Comparison of ENCODE assay signal across 7 mouse cellular contexts in the genomic region with DNA sequence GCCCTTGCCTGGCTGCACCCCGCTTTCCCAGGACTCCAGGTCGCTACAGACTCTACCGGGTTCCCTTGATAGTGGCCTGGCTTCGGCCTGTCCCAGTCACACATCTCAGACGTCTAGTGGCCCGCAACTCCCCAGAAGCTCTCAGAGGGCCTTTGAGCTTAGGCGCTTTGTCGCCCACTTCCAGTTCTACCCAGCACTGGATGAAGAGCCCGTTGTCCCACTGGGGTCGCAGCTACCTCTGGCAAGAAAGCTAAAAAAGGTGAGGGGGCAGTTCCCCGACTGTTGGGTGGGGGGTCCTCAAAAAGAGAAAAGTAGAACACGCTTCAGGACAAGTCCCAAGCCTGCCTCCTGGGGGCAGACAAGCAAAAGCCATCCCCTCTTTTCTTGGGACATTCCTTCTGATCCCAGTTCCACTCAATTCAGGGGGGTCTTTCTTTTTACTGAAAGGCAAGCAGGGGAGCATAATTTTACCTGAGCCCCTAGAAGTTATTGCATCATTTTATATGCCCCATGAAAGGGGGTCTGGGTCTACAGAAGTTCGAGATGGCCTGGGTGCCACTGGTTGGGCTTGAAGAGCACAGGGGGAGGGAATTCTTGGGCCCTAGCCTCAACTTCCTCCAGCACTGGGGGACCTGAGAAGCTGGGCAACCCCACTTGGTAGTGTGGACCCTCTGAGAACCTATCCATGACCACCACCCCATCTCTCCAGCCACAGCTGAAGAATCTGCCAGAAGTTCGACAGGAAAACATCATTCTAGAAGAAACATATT. TPM values are rescaled to one million over a fixed set of nuclear protein-coding genes. Genes with fewer than 3 reads are reported as not detected.
A peak's percentile ranks its signal among the peaks of the same experiment; 100 is the strongest.
DNase-seq lines count a peak whose midpoint lies in the region; ATAC-seq and TF ChIP-seq lines count a peak whose summit lies in the region.

No protein-coding gene starts in this region.

- H3K9ac ChIP-seq in CH12.LX (ENCODE audit: insufficient read depth, low read depth): peak overlapping the region; percentile 70
- H3K9ac ChIP-seq in heart, embryonic 14.5 days (ENCODE audit: low read length): peak overlapping the region; percentile 66
- H3K9ac ChIP-seq in limb, embryonic 13.5 days: peak overlapping the region; percentile 65
- H3K9ac ChIP-seq in stomach, postnatal 0 days (ENCODE audit: low read length): no peak overlapping the region

- peak overlapping the region; percentile 85 for H3K4me2 ChIP-seq in CH12.LX (ENCODE audit: insufficient read depth, low read depth, poor library complexity, severe bottlenecking)
- peak overlapping the region; percentile 96 for H3K4me2 ChIP-seq in heart, embryonic 14.5 days (ENCODE audit: low read length)
- peak overlapping the region; percentile 84 for H3K4me2 ChIP-seq in limb, embryonic 13.5 days (replicated peaks)
- H3K4me2 ChIP-seq in stomach, postnatal 0 days (replicated peaks; ENCODE audit: low read depth): peak overlapping the region; percentile 38

- H3K27me3 ChIP-seq in CH12.LX (replicated peaks): no peaks in the 10 kb centered on the region
- H3K27me3 ChIP-seq in heart, embryonic 14.5 days (ENCODE audit: control insufficient read depth, insufficient read depth, low read length): peaks cover 52% of the 10 kb centered on the region
- peaks cover 55% of the 10 kb centered on the region for H3K27me3 ChIP-seq in limb, embryonic 13.5 days
- H3K27me3 ChIP-seq in stomach, postnatal 0 days (ENCODE audit: control insufficient read depth, insufficient read depth, low read length): peaks cover 28% of the 10 kb centered on the region

- WGBS in heart, embryonic 14.5 days: 7% methylated on average over 14 of the region's 14 CpGs
- WGBS in limb, embryonic 13.5 days: 7% methylated on average over 14 of the region's 14 CpGs
- 13% methylated on average over 14 of the region's 14 CpGs for WGBS in stomach, postnatal 0 days

- peak; percentile 3; the same call in 1 of the 2 replicates for TF ChIP-seq POLR2A in CH12.LX (IDR thresholded peaks at IDR 0.05; ENCODE audit: low read depth, low read length)

- TF ChIP-seq EP300 in CH12.LX (IDR thresholded peaks at IDR 0.05; ENCODE audit: low read length): no peak; the same call in 1 of the 2 replicates
- no peak for TF ChIP-seq EP300 in stomach, postnatal 0 days (optimal IDR thresholded peaks at IDR 0.05)

- DNase-seq in CH12.LX (ENCODE audit: extremely low read depth): peak; percentile 55
- DNase-seq in R1 (ENCODE audit: low read depth, low spot score): peak; percentile 54
- no peak for DNase-seq in stomach, postnatal 0 days (ENCODE audit: low spot score)
- no peak for DNase-seq in frontal cortex, postnatal 14 days (ENCODE audit: low spot score in 2 of 2)
- DNase-seq in urinary bladder, postnatal 36 days (ENCODE audit: low spot score in 2 of 2): no peak

- in situ Hi-C loops in CH12.LX (cut with MboI; ENCODE audit: low pct_ligation_motif_present, low pct_unique_long_range_greater_than_20kb, low sequenced_read_pairs): loop anchor here (5.0 kb wide), 2 partner anchors 399 to 929 kb away; no protein-coding TSS in a partner anchor

- TF ChIP-seq RAD21 in CH12.LX (IDR thresholded peaks at IDR 0.05; ENCODE audit: low read depth, low read length): peak; percentile 78

- H3K4me1 ChIP-seq in CH12.LX (ENCODE audit: control insufficient read depth in 1 of 2, insufficient read depth in 2 of 2): peaks cover 9 to 55% of the 10 kb centered on the region in 2 experiments
- H3K4me1 ChIP-seq in heart, embryonic 14.5 days (ENCODE audit: control insufficient read depth in 2 of 2, insufficient read depth in 2 of 2, low read length in 2 of 2): peaks cover 16 to 26% of the 10 kb centered on the region in 2 experiments
- H3K4me1 ChIP-seq in limb, embryonic 13.5 days: peaks cover 39% of the 10 kb centered on the region
- H3K4me1 ChIP-seq in stomach, postnatal 0 days (replicated peaks; ENCODE audit: control insufficient read depth, insufficient read depth): no peaks in the 10 kb centered on the region; the same call in 1 of the 2 replicates

- H3K9me3 ChIP-seq in CH12.LX (replicated peaks; ENCODE audit: low read length): no peaks in the 10 kb centered on the region
- H3K9me3 ChIP-seq in heart, embryonic 14.5 days (ENCODE audit: control insufficient read depth, low read length): no peaks in the 10 kb centered on the region
- H3K9me3 ChIP-seq in limb, embryonic 13.5 days: no peaks in the 10 kb centered on the region
- H3K9me3 ChIP-seq in stomach, postnatal 0 days (ENCODE audit: control insufficient read depth, low read length): no peaks in the 10 kb centered on the region

- peaks cover 0 to 4% of the 10 kb centered on the region in 2 experiments for H3K36me3 ChIP-seq in CH12.LX (replicated peaks in 1 of 2; ENCODE audit: control insufficient read depth in 1 of 2, insufficient read depth in 1 of 2, low read length in 1 of 2)
- no peaks in the 10 kb centered on the region for H3K36me3 ChIP-seq in heart, embryonic 14.5 days (ENCODE audit: control insufficient read depth, insufficient read depth, low read length)
- no peaks in the 10 kb centered on the region for H3K36me3 ChIP-seq in limb, embryonic 13.5 days
- no peaks in the 10 kb centered on the region for H3K36me3 ChIP-seq in stomach, postnatal 0 days (ENCODE audit: control insufficient read depth, insufficient read depth, low read length)

- peak overlapping the region; percentile 86 for H3K27ac ChIP-seq in CH12.LX (ENCODE audit: insufficient read depth, low read depth)
- no peak overlapping the region for H3K27ac ChIP-seq in heart, embryonic 14.5 days (replicated peaks in 1 of 2; ENCODE audit: control insufficient read depth in 1 of 2, insufficient read depth in 1 of 2, low read depth in 2 of 2, low read length in 2 of 2)
- H3K27ac ChIP-seq in limb, embryonic 13.5 days: peak overlapping the region; percentile 29; the same call in 1 of the 2 replicates
- H3K27ac ChIP-seq in stomach, postnatal 0 days (replicated peaks): no peak overlapping the region

- ATAC-seq in heart, embryonic 14.5 days (ENCODE audit: insufficient number of reproducible peaks, insufficient read depth, low FRiP score, low read depth): no peak
- ATAC-seq in limb, embryonic 13.5 days (ENCODE audit: low FRiP score, low read depth): no peak
- no peak for ATAC-seq in stomach, postnatal 0 days (ENCODE audit: low FRiP score, low TSS enrichment)

- peak; percentile 13 to 73; a peak in 2 of 4 replicates for TF ChIP-seq CTCF in CH12.LX (conservative IDR thresholded peaks at IDR 0.05 in 1 of 2, IDR thresholded peaks at IDR 0.05 in 1 of 2; ENCODE audit: low read depth in 2 of 2, low read length in 2 of 2)
- peak; percentile 54 for TF ChIP-seq CTCF in stomach, postnatal 0 days (IDR thresholded peaks at IDR 0.05; ENCODE audit: low read depth)

- dilution Hi-C loops in CH12.LX (cut with MboI; ENCODE audit: extremely low pct_ligation_motif_present, extremely low pct_unique_long_range_greater_than_20kb, low sequenced_read_pairs): no loop called here

- H3K4me3 ChIP-seq in CH12.LX (replicated peaks in 1 of 3; ENCODE audit: low read depth in 2 of 3, low read length in 2 of 3, poor library complexity in 1 of 3): peak overlapping the region; percentile 64 to 70 (median 69)
- H3K4me3 ChIP-seq in heart, embryonic 14.5 days (ENCODE audit: control insufficient read depth in 1 of 2, insufficient read depth in 1 of 2, low read depth in 1 of 2, low read length in 2 of 2): peak overlapping the region; percentile 50 to 51
- H3K4me3 ChIP-seq in limb, embryonic 13.5 days: peak overlapping the region; percentile 33
- peak overlapping the region; percentile 18 for H3K4me3 ChIP-seq in stomach, postnatal 0 days (ENCODE audit: low read depth, low read length)

- H3K79me2 ChIP-seq in CH12.LX (replicated peaks; ENCODE audit: control insufficient read depth, extremely low read depth, insufficient read depth, poor library complexity, severe bottlenecking): peaks cover 14% of the 10 kb centered on the region

TF ChIP-seq in CH12.LX, 34 proteins besides CTCF, POLR2A, EP300 and RAD21 (continues in another document):
- TF ChIP-seq CHD1 (IDR thresholded peaks at IDR 0.05; ENCODE audit: low read depth, low read length): peak; percentile 83
- TF ChIP-seq IRF4 (IDR thresholded peaks at IDR 0.05; ENCODE audit: low read depth, low read length): no peak; the same call in 1 of the 2 replicates
- TF ChIP-seq CHD2 (IDR thresholded peaks at IDR 0.05; ENCODE audit: low read length): no peak
- peak; percentile 70 for TF ChIP-seq SIN3A (IDR thresholded peaks at IDR 0.05; ENCODE audit: low read length)
- no peak for TF ChIP-seq USF2 (conservative IDR thresholded peaks at IDR 0.05; ENCODE audit: low read depth, low read length)
- no peak for TF ChIP-seq KAT2A (IDR thresholded peaks at IDR 0.05; ENCODE audit: insufficient replicate concordance, low read length)
- no peak for TF ChIP-seq JUN (IDR thresholded peaks at IDR 0.05; ENCODE audit: insufficient read depth, low read depth, low read length)
- peak; percentile 75 for TF ChIP-seq SMC3 (IDR thresholded peaks at IDR 0.05; ENCODE audit: low read depth, low read length)
- peak; percentile 41; the same call in 1 of the 2 replicates for TF ChIP-seq ZNF384 (IDR thresholded peaks at IDR 0.05; ENCODE audit: low read depth, low read length)
- TF ChIP-seq JUND (conservative IDR thresholded peaks at IDR 0.05; ENCODE audit: low read depth, low read length): no peak
- peak; percentile 86 for TF ChIP-seq MAZ (IDR thresholded peaks at IDR 0.05; ENCODE audit: low read depth, low read length)
- peak; percentile 57; the same call in 1 of the 2 replicates for TF ChIP-seq MEF2A (IDR thresholded peaks at IDR 0.05; ENCODE audit: borderline replicate concordance, low read depth, low read length)
- TF ChIP-seq POLR2AphosphoS2 (IDR thresholded peaks at IDR 0.05; ENCODE audit: low read depth, low read length): no peak
- no peak for TF ChIP-seq MYC (IDR thresholded peaks at IDR 0.05; ENCODE audit: low read depth, low read length)
- no peak for TF ChIP-seq ELF1 (IDR thresholded peaks at IDR 0.05; ENCODE audit: low read depth, low read length)
- TF ChIP-seq ZKSCAN1 (IDR thresholded peaks at IDR 0.05; ENCODE audit: borderline replicate concordance, low read depth, low read length): no peak
- 0 out of 2 replicates have a peak, but pooled peaks have one; percentile 28 for TF ChIP-seq NRF1 (IDR thresholded peaks at IDR 0.05; ENCODE audit: low read depth, low read length)
- no peak for TF ChIP-seq NELFE (IDR thresholded peaks at IDR 0.05; ENCODE audit: low read depth, low read length)
- peak; percentile 50; the same call in 1 of the 2 replicates for TF ChIP-seq MXI1 (IDR thresholded peaks at IDR 0.05; ENCODE audit: low read depth, low read length)
- TF ChIP-seq HCFC1 (IDR thresholded peaks at IDR 0.05; ENCODE audit: low read depth, low read length): no peak

RNA-seq across cellular contexts. Expression of gene Ebf1, which starts 3.5 kb away (rescaled TPM):
- 24.9 and 37.8 TPM in 2 replicates for total RNA-seq in CH12.LX (2012; rRNA removed)
- 42.8 and 44.2 TPM in 2 replicates for total RNA-seq in CH12.LX (2014; rRNA removed)
- 52.5 and 60.7 TPM in 2 replicates for polyA plus RNA-seq in CH12.LX (2012; ENCODE audit: insufficient read length, low read depth)
- 17.0 and 17.7 TPM in 2 replicates for polyA plus RNA-seq in heart, embryonic 14.5 days (2014; fragmentation: Nextera tagmentation; extraction: Ambion mirVana)
- polyA plus RNA-seq in limb, embryonic 13.5 days (2015; fragmentation: Nextera tagmentation; extraction: Ambion mirVana): 103 and 126 TPM in 2 replicates
- 3.6 and 3.7 TPM in 2 replicates for polyA plus RNA-seq in stomach, postnatal 0 days (2015; fragmentation: Nextera tagmentation; extraction: Ambion mirVana)

Comparison
In these comparisons a context has a peak if more than half of its experiments do, and no peak if none do; other contexts are left out.
1. DNase-seq: peak in CH12.LX (single experiment) and R1 (single experiment); none in stomach, postnatal 0 days (single experiment), frontal cortex, postnatal 14 days (0 of 2) and urinary bladder, postnatal 36 days (0 of 2).
2. H3K27ac ChIP-seq: peak in CH12.LX (single experiment) and limb, embryonic 13.5 days (single experiment); none in heart, embryonic 14.5 days (0 of 2) and stomach, postnatal 0 days (single experiment).
3. H3K4me2 ChIP-seq: peak in every context shown above with its lines; median percentile 96 in heart, embryonic 14.5 days; 85 in CH12.LX; 84 in limb, embryonic 13.5 days; 38 in stomach, postnatal 0 days.
4. H3K4me3 ChIP-seq: peak in every context shown above with its lines; median percentile 69 in CH12.LX; 50 in heart, embryonic 14.5 days; 33 in limb, embryonic 13.5 days; 18 in stomach, postnatal 0 days.